Mouse (Mus musculus) stomach, embryonic 16.5 days (tissue): ENCODE measurements around the gene Hoxd12. TPM values are rescaled to one million over a fixed set of nuclear protein-coding genes. Genes with fewer than 3 reads are reported as not detected.

Experiments used
- ATAC-seq: fragments of 200-750 bp; cut with Nextera tagmentation; 2 replicates; pipeline ENCODE4 v1.8.0; 2017; ENCODE audit warnings: moderate number of reproducible peaks, moderate TSS enrichment; ENCODE audit not compliant: insufficient read depth, low FRiP score
- H3K27ac ChIP-seq: fragments of 300-500 bp; sonication (generic); 2 replicates; pipeline ENCODE4 v1.5.1; 2014; ENCODE audit warnings: low read length
- H3K27me3 ChIP-seq: fragments of 300-500 bp; sonication (generic); 2 replicates; pipeline ENCODE4 v1.6.1; 2014; ENCODE audit warnings: low read length, control low read depth, mixed read lengths; ENCODE audit not compliant: control insufficient read depth, insufficient read depth
- H3K36me3 ChIP-seq: fragments of 300-500 bp; sonication (generic); 2 replicates; pipeline ENCODE4 v1.6.1; 2014; ENCODE audit warnings: low read length; ENCODE audit not compliant: control insufficient read depth, insufficient read depth
- H3K4me1 ChIP-seq: fragments of 300-500 bp; sonication (generic); 2 replicates; pipeline ENCODE4 v1.6.1; 2014; ENCODE audit warnings: low read length, control low read depth, mixed read lengths; ENCODE audit not compliant: control insufficient read depth, insufficient read depth
- H3K4me2 ChIP-seq: fragments of 300-500 bp; sonication (generic); 2 replicates; pipeline ENCODE4 v1.6.1; 2014; ENCODE audit warnings: low read depth, low read length, mixed read lengths
- H3K4me3 ChIP-seq: fragments of 300-500 bp; sonication (generic); replicated peaks from 2 replicates; pipeline ENCODE4 v1.5.1; 2014; ENCODE audit warnings: mild to moderate bottlenecking, low read length
- H3K9ac ChIP-seq: fragments of 300-500 bp; sonication (generic); 2 replicates; pipeline ENCODE4 v1.6.1; 2014; ENCODE audit warnings: low read length
- H3K9me3 ChIP-seq: fragments of 300-500 bp; sonication (generic); replicated peaks from 2 replicates; pipeline ENCODE4 v1.6.1; 2016; ENCODE audit warnings: low read length, control low read depth; ENCODE audit not compliant: control insufficient read depth
- WGBS: fragments of 180-500 bp; shearing (Covaris S2); extraction: QIAGEN DNeasy Blood & Tissue Kit; methylation state at CpG from one replicate; pipeline ENCODE4 v1.1.7; 2014; 5-methylcytosine and 5-hydroxymethylcytosine counted together
- polyA plus RNA-seq: library from polyadenylated mRNA; unstranded; fragments of >200 nt; fragmentation: Nextera tagmentation; extraction: Ambion mirVana; gene quantifications from 2 replicates; pipeline ENCODE4 v1.2.1, GENCODE M21; 2015

The Hoxd12 gene
- polyA plus RNA-seq, 1 experiment from 2014 or later, result 0.05 TPM

DNA sequence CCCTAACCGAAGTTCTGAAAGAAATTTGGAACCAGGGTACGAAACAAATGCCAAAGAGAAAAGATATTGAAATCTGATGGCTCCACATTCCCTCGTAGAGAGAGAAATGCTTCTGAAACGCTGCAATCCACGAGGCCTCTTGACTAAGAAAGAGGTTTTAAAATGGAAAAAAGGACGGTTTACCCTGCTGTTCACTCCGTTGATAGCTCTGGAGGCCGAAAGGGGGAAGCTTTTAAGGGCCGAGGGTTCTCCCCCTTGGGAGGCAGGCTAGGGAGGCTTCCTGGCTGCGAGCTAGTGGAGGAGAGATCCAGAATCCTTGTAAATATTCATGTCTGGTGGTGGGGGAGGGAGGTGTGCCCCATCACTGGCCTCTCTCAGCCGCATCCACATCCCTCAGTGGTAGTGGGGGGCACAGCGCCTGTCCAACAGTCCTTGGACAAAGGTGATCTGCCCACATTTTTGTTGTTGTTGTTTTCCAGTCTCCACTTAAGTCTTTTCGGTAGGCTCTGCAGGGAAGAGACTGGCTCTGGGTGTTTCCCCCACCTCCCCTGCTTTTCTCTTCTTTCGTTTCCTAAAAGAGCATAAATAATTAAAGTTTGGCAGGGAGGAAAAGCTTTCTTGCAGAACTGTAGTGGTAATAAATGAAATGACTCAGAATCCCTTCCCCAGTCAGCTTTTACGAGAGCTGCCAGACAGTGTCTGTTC is 4.2 kb downstream of the Hoxd12 start, which contains the start of gene Hoxd11:
Hoxd11 (plus strand) TSS at position 667 of the 705 bp plus-strand sequence.
- ATAC-seq, result no peak
- Histone ChIP-seq H3K9ac (no peak within 1 kb of the TSS), H3K9me3 (no peaks in the 10 kb centered on the region), H3K4me2 (no peak within 1 kb of the TSS), H3K27ac (no peak within 1 kb of the TSS), H3K4me3 (no peak within 1 kb of the TSS), H3K36me3 (no peaks in the 10 kb centered on the region), H3K4me1 (peaks cover 10% of the 10 kb centered on the region), H3K27me3 (peaks cover 98% of the 10 kb centered on the region)
- WGBS, result 3% methylated on average over 15 of the region's 15 CpGs

DNA sequence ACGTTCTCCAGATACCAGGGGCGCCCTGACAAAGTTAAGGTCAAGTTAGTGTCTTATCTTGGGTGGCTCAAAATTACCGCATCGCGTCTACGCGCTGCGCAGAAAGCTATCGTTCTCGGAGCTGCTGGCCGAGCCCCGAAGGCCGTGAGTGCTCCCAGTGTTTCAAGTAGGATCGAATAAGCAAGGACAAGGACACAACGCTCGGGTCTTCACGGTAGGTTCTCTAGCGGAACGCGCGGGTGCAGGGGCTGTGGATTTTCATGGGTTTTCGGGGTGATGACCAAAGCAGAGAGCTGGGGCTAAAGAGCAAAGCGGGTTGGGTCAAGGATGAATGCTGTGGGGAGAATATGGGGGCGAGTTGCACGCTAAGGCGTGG is 4.8 kb downstream of the Hoxd12 start:
- H3K4me2 ChIP-seq, result no peak overlapping the region
- no peak overlapping the region for H3K9ac ChIP-seq
- no peak for ATAC-seq
- no peak overlapping the region for H3K4me3 ChIP-seq
- no peaks in the 10 kb centered on the region for H3K9me3 ChIP-seq
- 2% methylated on average over 26 of the region's 26 CpGs for WGBS
- peaks cover 98% of the 10 kb centered on the region for H3K27me3 ChIP-seq
- no peak overlapping the region for H3K27ac ChIP-seq
- peaks cover 10% of the 10 kb centered on the region for H3K4me1 ChIP-seq
- H3K36me3 ChIP-seq, result no peaks in the 10 kb centered on the region

DNA sequence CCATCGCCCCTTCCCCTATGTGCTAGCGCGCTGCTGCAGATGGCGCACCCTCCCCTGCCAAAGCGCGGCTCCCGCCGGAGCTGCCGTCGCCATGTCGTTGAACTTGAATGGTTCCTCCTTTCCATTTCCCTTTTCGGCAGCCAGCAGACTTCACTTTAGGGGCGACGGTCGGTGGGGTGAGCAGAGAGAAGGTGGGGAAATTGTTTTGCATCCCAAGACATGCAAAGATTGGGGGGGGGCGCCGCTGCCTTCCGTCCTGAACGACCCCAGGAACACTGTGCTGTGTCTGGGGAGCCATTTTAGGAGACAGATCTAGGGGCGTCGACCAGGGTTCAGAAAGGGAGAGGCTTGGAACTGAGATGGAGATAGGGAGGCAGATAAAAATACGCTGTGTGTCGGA is 5.2 kb downstream of the Hoxd12 start:
- Histone ChIP-seq H3K27ac (no peak overlapping the region), H3K36me3 (no peaks in the 10 kb centered on the region), H3K9me3 (no peaks in the 10 kb centered on the region), H3K4me2 (no peak overlapping the region), H3K4me3 (no peak overlapping the region), H3K9ac (no peak overlapping the region), H3K4me1 (peaks cover 10% of the 10 kb centered on the region), H3K27me3 (peaks cover 98% of the 10 kb centered on the region)
- 2% methylated on average over 23 of the region's 23 CpGs for whole genome bisulfite sequencing
- ATAC-seq, result no peak

DNA sequence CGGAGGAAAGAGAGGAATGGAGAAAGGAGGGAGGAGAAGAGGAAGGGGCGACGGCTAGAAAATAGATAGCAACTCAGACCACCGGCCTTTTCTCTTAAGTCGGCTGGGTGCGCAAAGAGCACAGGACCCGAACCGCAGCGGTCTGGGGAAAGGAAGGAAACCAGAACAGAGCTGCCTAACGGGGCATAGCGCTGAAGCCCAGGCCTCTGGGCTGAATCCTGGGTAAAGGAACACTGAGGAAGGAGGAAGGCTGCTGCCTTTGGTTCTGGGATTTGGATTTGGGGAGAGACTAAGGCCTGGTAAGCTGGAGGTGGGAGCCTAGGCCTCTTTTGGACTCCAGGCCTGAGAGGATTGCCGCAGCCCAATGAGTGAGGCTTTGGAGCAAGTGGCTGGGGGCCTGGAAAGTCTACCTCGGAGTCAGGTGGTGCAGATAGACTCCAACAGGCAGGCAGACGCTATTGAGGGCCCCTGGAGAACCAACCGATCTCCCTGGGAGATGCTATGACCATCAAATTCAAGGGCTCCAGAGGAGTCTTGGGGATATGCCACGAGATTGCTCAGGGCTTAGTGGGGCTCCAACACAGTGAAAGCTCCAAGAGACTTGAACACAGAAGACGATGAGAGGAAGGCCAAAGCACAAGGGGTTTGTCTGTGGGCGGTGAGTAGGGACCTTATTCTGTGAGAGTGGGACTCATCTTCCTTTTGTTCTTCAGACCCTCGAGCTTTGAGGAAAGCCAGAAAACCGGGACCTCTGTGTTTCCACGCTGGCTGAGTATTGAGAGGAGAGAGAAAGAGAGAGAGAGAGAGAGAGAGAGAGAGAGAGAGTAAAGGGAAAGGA is 6.0 kb downstream of the Hoxd12 start:
- peaks cover 10% of the 10 kb centered on the region for H3K4me1 ChIP-seq
- no peaks in the 10 kb centered on the region for H3K36me3 ChIP-seq
- 4% methylated on average over 21 of the region's 21 CpGs for WGBS
- no peak overlapping the region for H3K27ac ChIP-seq
- H3K9ac ChIP-seq, result no peak overlapping the region
- H3K9me3 ChIP-seq, result no peaks in the 10 kb centered on the region
- no peak for ATAC-seq
- H3K4me3 ChIP-seq, result no peak overlapping the region
- H3K4me2 ChIP-seq, result no peak overlapping the region
- H3K27me3 ChIP-seq, result peaks cover 96% of the 10 kb centered on the region

DNA sequence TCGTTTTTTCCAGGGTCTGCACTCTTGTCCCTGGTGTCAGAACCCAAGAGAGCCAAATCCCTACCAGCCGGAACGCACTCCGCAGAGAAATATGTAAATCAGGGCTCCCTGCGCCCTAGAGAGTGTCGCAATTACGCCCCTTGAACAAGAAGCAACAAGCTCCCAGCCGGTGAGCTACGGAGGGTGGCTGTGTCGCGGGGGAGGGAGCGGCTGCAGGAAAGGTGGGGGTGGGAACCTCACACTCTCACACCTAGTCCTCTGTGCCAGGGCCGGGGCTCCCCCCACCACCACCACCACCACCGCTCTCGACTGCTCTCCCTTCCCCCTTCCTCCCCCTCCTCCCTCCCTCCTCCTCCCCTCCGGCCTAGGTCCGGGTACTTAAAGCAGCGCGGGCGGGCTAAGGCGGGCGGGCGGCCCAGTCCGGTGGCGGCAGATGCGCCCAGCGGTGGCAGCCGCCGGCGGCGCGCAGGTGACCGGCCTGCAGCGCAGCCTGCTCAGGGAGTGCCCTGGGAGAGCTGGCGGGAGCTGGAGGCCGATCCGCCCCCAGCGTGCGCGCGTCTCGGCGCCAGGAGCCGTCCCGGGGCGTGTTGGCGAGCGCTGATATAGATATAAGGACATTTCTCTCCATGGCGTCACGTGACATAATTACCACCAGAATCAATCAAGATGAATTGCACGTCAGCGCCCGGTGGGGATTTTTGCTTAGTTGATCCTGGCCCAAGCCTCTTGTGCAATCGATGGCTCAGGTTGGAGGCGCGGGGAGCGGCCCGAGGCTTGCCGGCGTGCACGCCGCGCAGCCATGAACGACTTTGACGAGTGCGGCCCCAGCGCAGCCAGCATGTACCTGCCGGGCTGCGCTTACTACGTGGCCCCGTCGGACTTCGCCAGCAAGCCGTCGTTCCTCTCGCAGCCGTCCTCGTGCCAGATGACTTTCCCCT is 7.0 kb downstream of the Hoxd12 start:
- H3K4me1 ChIP-seq, result peaks cover 10% of the 10 kb centered on the region
- no peak overlapping the region for H3K9ac ChIP-seq
- H3K4me2 ChIP-seq, result peak overlapping the region; percentile 25
- peak; percentile 57; the same call in 1 of the 2 replicates for ATAC-seq
- whole genome bisulfite sequencing, result 1% methylated on average over 78 of the region's 78 CpGs
- peak overlapping the region; percentile 21 for H3K4me3 ChIP-seq
- H3K27me3 ChIP-seq, result peaks cover 92% of the 10 kb centered on the region
- no peak overlapping the region for H3K27ac ChIP-seq
- no peaks in the 10 kb centered on the region for H3K9me3 ChIP-seq
- no peaks in the 10 kb centered on the region for H3K36me3 ChIP-seq

DNA sequence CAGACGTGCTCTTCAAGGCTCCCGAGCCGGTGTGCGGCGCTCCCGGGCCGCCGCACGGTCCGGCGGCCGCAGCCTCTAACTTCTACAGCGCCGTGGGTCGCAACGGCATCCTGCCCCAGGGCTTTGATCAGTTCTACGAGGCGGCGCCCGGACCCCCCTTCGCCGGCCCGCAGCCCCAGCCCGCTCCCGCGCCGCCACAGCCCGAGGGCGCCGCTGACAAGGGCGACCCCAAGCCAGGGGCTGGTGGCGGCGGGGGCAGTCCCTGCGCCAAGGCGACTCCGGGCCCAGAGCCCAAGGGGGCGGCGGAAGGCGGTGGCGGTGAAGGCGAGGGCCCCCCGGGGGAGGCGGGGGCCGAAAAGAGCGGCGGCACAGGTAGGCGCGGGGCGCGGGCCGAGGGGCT is 8.0 kb downstream of the Hoxd12 start:
- no peak for ATAC-seq
- Histone ChIP-seq H3K36me3 (no peaks in the 10 kb centered on the region), H3K27ac (no peak overlapping the region), H3K27me3 (peaks cover 93% of the 10 kb centered on the region), H3K4me2 (peak overlapping the region; percentile 25; the same call in 1 of the 2 replicates), H3K9me3 (no peaks in the 10 kb centered on the region), H3K9ac (no peak overlapping the region), H3K4me3 (peak overlapping the region; percentile 21), H3K4me1 (peaks cover 10% of the 10 kb centered on the region)
- 2% methylated on average over 35 of the region's 51 CpGs for WGBS

DNA sequence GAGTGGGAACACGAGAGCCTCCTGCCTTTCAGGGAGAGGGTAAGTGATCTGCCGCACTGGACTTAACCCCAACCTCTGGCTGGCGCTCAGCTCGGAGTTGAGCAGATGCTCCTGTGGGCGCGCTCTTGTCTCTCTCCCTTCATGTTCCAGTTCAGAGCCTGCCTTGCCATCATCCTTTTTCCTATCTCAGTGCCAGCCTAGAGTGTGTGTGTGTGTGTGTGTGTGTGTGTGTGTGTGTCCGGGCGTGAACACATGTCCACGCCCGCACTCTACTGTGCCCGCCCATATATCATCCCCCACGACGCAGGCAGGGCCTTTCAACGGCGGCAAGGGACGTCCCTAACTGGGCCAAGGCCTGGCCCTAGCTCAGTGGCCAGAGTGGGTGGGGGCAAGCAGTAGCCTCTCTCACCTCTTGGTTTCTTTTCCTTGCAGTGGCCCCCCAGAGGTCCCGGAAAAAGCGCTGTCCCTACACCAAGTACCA is 8.7 kb downstream of the Hoxd12 start:
- WGBS, result 1% methylated on average over 18 of the region's 18 CpGs
- no peak overlapping the region for H3K4me2 ChIP-seq
- H3K27me3 ChIP-seq, result peaks cover 93% of the 10 kb centered on the region
- no peak overlapping the region for H3K4me3 ChIP-seq
- ATAC-seq, result no peak
- no peak overlapping the region for H3K9ac ChIP-seq
- H3K36me3 ChIP-seq, result no peaks in the 10 kb centered on the region
- H3K27ac ChIP-seq, result no peak overlapping the region
- no peaks in the 10 kb centered on the region for H3K9me3 ChIP-seq
- H3K4me1 ChIP-seq, result peaks cover 10% of the 10 kb centered on the region

DNA sequence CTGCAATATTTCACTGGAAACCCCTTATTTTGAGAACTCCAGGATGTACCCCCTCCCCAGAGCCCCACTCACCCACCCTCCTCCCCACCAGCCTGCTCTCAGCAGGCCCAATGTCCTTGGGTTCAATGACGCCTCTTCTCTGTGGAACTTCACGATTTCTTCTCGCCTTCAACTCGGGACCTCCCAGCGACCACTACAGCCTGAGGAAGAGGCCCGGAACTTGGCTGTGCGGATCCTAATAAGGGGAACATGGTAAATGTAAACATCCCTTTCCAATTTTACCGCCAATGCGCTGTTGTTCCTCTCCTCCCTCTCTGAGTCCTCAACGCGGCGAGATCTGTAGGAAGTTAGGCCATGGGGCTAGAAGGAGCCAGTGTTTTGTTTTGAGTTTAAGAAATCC is 9.3 kb downstream of the Hoxd12 start:
- ATAC-seq, result no peak
- WGBS, result 3% methylated on average over 12 of the region's 12 CpGs
- H3K27ac ChIP-seq, result no peak overlapping the region
- H3K4me2 ChIP-seq, result no peak overlapping the region
- no peak overlapping the region for H3K4me3 ChIP-seq
- H3K27me3 ChIP-seq, result peaks cover 92% of the 10 kb centered on the region
- peaks cover 10% of the 10 kb centered on the region for H3K4me1 ChIP-seq
- no peaks in the 10 kb centered on the region for H3K9me3 ChIP-seq
- H3K36me3 ChIP-seq, result no peaks in the 10 kb centered on the region
- H3K9ac ChIP-seq, result no peak overlapping the region
